Mouse (Mus musculus): Measurements from ENCODE around the gene Psmf1. TPM values are rescaled to one million over a fixed set of nuclear protein-coding genes. Genes with fewer than 3 reads are reported as not detected.

Gene Psmf1
- total RNA-seq, 2 experiments from 2014 or later = 21.3 to 25.6 TPM

DNA sequence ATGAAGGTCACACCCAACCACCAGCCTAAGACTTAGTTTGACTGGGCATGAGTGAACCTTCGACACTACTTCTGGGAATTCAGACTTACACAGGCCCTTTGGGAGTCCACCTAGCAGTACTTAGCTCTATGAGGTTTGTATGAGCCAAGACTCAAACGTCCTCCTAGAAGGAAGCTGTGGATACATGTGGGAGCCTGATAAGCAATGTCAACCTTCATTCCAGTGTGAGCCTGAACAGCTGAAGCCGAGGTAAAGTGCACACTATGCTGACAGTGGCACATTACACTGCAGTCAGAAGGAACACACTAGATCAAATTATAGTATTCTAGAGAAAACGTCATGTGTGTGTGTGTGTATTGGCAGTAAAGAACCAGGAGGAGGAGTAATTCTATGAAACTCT lies 5.5 kb downstream of the Psmf1 start:
- intact Hi-C loops (cut with DNase I) = no loop called here
- no peak for DNase-seq

DNA sequence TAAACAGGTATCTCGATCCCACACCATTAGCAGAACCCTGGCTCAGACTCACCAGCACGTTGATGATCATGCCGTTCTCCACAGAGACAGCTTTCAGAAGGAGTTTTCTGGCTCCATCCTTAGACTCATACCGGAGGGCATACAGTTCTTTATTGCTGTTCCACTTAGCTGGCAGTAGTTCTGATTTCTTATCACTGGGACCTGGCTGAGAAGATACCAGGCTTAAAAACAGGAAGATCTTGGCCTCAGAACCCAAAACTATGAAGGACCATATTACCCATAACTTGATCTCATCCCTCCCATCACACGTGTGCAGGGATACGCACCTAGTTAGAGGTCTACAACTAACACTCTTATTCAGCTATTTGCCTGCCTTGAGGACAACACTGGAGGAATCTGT lies 8.6 kb downstream of the Psmf1 start:
- intact Hi-C loops (cut with DNase I) = no loop called here
- no peak for DNase-seq

DNA sequence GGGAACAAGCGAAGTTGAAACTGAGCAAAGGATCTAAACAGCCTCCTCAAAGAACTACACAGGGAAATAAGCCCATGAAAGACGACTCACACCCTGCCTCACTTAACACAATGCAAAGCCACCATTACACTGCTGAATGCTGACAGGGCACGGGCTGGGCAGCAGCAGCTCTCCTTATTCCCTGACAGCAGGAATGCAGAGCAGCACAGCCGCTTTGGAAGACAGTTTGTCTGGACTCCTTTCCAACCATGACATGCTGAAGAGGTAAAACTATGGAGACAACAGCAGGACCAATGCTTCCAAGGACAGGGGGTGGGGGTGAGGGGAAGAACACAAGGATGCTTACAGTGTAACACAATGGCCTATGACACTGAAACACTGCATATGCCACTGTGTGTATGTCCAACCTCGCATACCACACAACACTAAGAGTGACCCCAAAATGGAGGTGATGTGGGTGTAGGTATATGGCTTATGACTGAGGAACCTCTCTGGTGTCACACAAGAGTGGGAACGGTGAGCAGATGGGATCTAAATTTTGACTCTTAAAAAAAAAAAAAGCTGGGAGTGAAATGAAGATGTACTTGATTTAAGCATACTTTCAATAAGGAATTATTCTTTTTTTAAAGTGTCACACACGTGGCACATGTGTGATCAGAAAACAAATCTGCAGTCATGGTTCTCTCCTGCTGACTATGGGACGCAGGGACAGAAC lies 10.7 kb downstream of the Psmf1 start:
- no peak for DNase-seq
- intact Hi-C loops (cut with DNase I) = no loop called here

DNA sequence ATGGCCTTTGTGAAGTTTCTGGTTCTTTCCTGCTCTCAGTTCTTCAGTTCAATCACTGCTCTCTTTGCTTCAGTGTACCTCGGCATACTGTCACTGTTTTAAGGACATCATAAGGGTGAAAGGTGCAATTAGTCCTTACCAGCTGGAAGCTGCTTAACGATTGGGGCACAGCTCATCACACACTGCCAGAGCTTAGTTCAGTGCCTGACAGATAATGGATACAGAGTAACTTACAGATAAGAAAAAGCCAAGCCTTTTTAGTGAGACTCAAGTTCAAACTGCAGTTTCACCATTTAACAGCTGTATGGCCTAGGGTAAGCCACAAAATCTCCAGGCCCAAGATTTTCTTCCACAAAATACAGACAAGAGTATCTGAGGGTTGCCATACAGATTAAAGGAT lies 19.9 kb downstream of the Psmf1 start:
- no peak for DNase-seq
- intact Hi-C loops (cut with DNase I) = no loop called here

DNA sequence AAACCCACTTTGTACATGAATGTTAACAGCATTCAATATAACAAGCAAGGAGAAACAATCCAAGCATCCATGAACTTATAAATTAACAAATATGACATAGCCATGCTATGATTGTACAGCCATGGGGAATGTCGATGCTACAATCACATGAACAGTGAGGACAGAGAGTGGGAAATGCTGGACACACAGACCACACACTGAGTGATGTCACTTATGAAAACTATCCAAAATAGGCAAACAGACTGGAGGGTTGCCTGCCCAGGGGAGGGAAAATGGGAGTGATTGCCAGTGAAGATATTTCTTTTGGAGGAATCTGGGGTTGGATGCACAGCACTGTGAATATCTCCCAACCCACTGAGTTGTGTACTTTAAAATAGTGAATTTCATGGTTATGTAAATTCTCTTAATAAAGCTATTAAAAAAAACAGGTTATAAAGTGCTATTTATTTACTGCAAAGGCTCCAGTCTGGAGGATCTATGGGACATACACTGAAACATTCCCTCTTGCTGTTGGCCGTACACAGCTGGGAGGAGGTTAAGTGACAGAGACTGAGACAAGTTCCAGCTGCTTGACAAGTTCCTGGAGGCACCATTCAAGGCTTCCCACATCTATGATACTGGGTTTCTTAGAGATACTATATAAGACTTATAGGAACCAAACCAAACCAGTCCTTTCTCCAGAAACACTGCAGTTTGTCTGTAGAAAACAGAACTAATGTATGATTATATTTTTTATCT lies 27.5 kb downstream of the Psmf1 start:
- intact Hi-C loops (cut with DNase I) = no loop called here
- DNase-seq = no peak

DNA sequence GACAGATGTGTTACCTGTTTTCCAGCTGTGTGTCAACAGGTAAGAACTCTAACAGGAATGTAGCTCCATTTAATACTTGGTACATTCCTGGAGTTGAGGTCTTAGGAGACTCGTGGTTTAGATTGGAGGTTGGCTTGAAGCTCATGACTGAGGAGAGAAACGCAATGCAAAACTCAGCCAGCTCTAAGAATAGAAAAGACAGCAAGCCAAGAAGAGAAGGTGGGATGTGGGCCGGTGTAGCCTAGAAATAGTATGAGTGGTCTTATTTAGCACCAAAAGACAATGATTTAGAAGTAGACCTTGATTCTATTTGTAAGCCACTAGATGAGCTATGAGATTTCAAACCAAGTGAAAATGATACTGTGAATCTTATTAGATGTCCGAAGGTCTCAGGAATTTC lies 28.5 kb downstream of the Psmf1 start:
- intact Hi-C loops (cut with DNase I) = no loop called here
- no peak for DNase-seq

DNA sequence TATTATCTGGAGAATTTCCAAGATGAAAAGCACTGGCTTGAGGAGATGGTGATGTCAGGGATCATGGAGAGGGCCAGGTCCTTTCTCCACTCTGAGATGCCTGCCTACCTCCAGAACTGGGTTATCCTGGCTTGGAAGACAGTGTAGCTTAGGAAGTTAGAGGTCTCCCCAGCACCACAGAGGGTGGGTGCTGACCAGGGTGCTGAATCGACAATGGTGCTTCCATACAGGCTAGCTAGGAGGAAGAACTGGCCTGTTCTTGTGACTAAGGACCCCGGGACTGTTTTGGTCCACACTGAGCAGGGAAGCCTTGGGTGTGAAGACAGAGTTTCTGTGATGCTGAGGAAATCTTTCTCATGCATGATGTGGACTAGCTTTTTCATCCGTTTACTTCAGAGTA lies 31.3 kb downstream of the Psmf1 start:
- peak in 1 of 2 experiments; percentile 7 for DNase-seq

DNA sequence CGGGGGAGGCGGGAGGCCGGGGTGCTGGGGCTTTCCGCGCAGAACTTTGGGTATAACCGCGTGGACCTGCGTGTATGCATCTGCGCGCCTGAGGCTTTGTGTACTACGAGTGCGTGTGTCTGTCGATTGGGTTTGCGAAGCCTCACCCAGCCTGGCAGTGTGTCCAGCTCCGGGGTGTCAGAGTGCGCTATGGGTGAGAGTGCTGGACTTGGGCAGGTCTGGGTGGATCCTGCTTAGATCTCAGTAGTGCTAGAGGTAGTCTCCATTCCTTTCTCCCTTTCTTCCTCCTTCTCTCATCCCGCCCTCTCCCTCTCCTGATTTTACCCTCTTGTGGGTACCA lies 41.2 kb downstream of the Psmf1 start:
- DNase-seq = no peak
- intact Hi-C loops (cut with DNase I) = no loop called here

More for the DNA sequence above, 31.3 kb downstream of the Psmf1 start:
- intact Hi-C loops (cut with DNase I) = no loop called here

DNA sequence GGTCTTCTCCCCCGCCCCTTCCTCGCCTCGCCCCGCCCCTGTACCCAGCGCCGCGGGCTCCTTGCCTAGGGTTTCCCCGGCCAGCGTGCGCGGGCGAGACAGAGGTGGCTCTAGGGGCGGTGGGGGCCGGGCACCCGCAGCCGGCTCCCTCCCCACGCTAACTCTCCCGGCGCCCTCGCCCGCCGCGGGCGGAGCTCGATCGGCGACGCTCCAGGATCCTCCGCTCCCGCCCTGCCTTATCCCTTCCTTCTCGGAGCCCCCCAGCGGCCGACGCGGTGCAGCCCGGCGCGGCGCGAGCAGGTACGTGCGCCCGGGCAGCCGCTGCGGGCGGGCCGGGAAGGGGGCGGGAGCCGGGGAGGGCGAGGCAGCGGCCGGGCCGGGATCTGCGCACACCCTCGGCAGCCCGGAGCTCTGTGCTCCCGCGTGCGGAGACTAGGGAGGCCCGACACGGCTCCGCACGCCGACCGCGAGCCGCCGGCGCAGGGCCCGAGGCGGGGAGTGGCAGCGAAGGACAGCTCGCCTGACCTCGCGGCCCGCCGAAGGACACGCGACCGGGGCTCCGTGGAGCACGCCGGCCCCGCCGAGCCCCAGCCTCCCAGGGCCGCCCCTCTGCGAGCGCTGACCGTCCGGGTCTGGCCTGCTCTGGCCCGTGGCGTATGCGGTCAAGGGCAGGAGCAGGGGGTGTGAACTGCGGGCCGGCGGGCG lies 41.7 kb downstream of the Psmf1 start:
- peak; percentile 32 to 40 for DNase-seq
- intact Hi-C loops (cut with DNase I) = no loop called here

DNA sequence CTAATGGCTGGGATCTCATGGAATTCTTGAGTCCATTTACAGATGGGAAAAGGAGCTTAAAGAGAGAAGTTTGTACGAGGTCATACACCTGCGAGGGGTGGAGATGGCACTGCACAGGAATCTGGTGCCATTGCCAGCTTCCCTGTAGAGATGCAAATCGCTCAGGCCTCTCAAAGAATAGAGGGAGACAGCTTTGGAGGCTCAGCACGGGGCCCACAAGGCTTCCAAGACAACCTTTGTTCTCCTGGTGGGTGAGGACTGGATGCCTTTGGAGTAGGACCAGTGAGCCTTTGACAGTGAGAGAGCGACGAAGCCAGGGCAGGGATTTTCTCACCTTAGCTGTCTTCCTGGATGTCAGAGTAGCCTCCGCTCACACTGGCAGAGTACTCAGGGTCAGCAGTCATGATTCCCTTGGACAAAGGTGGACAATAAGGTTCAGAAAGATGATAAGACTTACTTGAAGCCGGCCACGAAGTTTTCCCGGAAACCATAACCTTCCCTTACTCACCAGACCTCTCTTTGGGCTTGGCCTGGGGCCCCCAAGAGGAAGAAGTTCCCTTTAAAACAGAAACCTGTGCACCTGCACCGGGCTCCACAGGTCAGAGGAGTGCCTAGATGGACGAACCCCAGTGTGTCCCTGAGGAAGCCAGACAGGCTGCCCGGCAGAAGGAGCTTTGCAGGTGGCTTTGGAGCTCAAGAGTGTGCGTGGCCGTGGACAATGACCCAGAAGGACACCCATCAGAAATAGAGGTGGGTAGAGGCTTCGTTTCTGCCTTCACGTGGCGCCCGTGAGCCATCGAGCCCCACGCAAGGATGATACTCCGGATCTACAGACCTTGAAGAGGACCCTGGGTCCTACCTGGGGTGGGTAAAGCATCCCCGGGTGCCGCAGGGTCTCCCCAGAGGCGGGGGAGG lies 42.5 kb downstream of the Psmf1 start, which contains the start of gene Tmem74b:
Gene Tmem74b, plus strand, starts transcription at position 778 of the 915 bp plus-strand sequence.
- DNase-seq = no peak
- intact Hi-C loops (cut with DNase I) = no loop called here

DNA sequence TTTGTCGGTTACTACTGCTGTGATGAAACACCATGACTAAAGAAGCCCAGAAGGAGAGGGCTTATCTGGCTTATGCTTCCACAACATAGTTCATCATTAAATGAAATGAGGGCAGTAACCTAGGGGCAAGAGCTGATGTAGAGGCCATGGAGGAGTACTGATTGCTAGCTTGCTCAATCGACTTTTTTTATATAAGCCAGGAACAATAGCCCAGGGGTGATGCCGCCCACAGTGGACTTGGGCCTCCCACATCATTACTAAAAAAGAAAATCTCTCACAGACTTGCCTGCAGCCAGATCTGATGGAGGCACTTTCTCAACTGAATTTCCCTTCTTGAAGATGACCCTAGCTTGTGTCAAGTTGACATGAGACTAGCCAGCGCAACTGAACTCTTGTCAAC lies 61.0 kb downstream of the Psmf1 start:
- intact Hi-C loops (cut with DNase I) = no loop called here
- DNase-seq = no peak

DNA sequence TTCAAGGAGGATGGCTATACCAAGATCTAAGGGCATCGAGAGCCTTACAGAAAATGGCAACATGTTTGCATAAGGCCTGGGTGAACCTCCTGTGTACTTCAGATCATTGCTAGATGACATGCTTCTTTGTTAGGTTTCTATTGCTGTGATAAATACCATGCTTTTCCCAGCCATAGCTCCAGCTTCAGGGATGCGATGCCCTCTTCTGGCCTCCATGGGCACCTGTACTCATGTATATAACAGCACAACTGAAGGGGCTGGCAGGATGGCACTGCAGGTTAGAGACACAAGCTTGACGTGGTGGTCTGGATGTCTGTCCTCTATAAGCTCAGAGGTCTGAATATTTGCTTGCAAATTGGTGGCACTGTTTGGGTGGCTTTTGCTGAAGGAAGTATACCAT lies 61.6 kb downstream of the Psmf1 start:
- DNase-seq = no peak
- intact Hi-C loops (cut with DNase I) = no loop called here

DNA sequence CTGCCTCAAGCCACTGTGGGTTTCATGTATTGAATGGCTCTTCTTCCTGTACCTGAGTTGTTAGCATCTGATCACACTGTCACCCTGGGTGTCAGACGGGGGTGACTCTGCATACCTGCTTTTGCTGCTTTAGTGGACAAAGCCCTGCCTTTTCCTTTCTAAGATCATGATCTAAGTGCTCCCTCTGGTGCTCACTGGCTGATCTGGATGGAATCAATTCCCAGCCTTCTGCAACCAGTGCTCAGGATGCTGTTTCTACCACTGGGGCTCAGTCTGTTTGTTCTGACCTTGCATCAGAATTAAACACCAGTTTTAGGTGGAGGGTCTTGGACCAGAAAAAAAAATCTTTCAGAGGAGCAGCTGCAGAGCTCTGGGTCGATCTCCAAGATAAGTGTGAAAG lies 67.8 kb downstream of the Psmf1 start:
- DNase-seq = no peak
- intact Hi-C loops (cut with DNase I) = loop anchor here (5.0 kb wide), 2 partner anchors 94 to 184 kb away; partner anchors contain the start of gene Nsfl1c

DNA sequence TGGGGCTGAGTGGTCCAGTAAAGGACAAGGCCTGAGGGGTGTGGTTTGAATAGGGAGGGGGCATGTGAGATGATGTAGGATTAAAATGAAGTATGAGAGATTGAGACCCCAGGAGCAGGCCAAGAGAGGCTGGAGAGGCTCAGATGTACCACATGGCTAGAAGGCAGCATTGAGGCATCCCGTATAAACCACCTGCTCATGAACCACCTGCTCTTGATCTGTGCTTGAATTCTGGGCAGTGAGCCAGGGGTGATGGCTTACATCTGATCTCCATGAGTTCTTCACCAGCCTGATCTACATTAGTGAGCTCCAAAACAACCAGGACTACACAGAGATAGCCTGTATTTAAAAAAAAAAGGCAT lies 73.0 kb downstream of the Psmf1 start:
- intact Hi-C loops (cut with DNase I) = no loop called here

DNA sequence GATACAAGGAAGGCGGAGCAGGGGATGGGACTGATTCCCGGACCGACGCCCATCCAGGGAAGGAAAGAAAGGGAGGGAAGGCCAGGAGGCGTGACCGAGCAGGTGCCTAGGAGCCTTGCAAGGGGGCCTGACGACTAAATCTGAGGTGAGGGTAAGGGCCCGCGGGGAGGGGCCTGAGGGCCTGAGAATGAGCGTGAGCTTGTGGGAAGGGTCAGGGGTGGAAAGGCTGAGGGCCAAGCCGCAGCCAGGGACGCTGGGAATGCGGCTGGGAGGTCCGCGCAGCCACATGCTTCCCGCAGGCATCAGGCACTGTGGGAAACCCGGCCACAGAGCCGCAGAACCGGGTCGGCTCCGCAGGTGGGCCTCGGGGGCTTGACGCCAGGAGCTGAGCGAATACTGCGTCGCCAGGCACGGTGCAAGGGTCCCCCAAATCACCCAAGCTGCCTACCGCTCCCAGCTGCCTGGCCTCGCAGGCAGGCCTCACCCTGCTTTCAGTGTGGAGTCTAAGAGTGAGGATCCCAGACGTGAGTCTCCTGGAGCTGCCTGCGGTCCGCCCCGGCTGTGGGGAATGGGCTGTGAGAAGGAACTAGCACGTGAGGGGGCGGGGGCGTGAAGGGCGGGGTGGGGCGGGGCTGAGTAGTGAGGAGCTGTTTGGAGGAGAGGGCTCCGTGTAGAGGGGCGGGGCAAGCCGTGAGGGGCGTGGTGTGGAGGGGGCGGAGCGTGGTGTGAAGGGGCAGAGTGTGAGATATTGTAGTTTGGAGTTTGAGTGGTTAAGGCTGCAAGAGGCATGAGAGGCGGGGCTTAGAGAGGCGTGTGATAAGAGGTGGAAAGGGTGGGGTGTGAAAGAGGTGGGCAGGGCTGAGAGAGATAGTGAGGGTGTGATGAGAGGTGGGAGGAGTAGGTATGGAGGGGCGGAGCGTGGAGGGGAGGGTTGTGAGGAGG lies 73.7 kb downstream of the Psmf1 start:
- no peak for DNase-seq
- intact Hi-C loops (cut with DNase I) = no loop called here

More for the DNA sequence above, 73.0 kb downstream of the Psmf1 start:
- no peak for DNase-seq

DNA sequence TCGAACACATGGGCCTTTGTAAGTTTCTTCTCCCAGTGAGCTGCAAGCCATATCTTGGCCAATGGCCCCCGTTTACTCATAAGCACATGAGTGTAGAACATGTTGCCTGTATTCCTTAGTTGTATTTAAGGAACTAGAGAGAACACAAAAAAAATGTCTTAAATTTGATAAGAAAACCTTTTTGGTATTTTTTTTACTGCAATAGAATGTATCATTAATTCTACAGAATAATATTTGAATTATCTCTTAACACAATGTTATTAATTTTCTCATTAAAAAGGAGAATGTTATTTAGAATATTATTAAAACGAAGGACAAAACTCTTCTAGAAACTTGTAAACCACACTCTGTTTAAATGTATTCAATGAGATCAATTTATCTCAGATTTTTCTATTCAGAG lies 75.6 kb downstream of the Psmf1 start, which contains the start of gene Rad21l:
Gene Rad21l, minus strand, starts transcription at position 101 of the 400 bp plus-strand sequence.
- intact Hi-C loops (cut with DNase I) = no loop called here

More for the DNA sequence above, 75.6 kb downstream of the Psmf1 start, which contains the start of gene Rad21l:
- no peak for DNase-seq

Measured in heart, postnatal 36 days (tissue).